Mouse (Mus musculus): Measurements from ENCODE around the gene Plekha3. TPM values are rescaled to one million over a fixed set of nuclear protein-coding genes. Genes with fewer than 3 reads are reported as not detected.

Gene Plekha3
- 10.0 and 13.0 TPM in 2 replicates for polyA plus RNA-seq (2014; fragmentation: Nextera tagmentation; extraction: Ambion mirVana)

- Histone ChIP-seq H3K36me3 (ENCODE audit: control insufficient read depth, insufficient read depth, low read length) (peaks cover 12% of the 10 kb centered on the region), H3K27ac (replicated peaks in 1 of 2; ENCODE audit: control insufficient read depth in 1 of 2, insufficient read depth in 1 of 2, low read depth in 2 of 2, low read length in 2 of 2) (peak within 1 kb of the TSS; percentile 72 to 85), H3K9ac (ENCODE audit: low read length) (peak within 1 kb of the TSS; percentile 89), H3K4me2 (ENCODE audit: low read length) (peak within 1 kb of the TSS; percentile 88), H3K27me3 (ENCODE audit: control insufficient read depth, insufficient read depth, low read length) (no peaks in the 10 kb centered on the region), H3K4me1 (ENCODE audit: control insufficient read depth in 2 of 2, insufficient read depth in 2 of 2, low read length in 2 of 2) (peaks cover 6 to 32% of the 10 kb centered on the region in 2 experiments), H3K4me3 (ENCODE audit: control insufficient read depth in 1 of 2, insufficient read depth in 1 of 2, low read depth in 1 of 2, low read length in 2 of 2) (peak within 1 kb of the TSS; percentile 78 to 83), H3K9me3 (ENCODE audit: control insufficient read depth, low read length) (no peaks in the 10 kb centered on the region)
- WGBS = 6% methylated on average over 38 of the region's 52 CpGs
- peak; percentile 79 for ATAC-seq (ENCODE audit: insufficient number of reproducible peaks, insufficient read depth, low FRiP score, low read depth)
Measured at GRCm38 (mm10) chr2:76674725-76675427, at the start of gene Plekha3. Plekha3 (plus strand) TSS chr2:76675281.

- H3K9ac ChIP-seq (ENCODE audit: low read length) = no peak overlapping the region
- H3K9me3 ChIP-seq (ENCODE audit: control insufficient read depth, low read length) = 0 out of 2 replicates have a peak, but pooled peaks cover 4% of the 10 kb centered on the region
- peaks cover 80% of the 10 kb centered on the region for H3K36me3 ChIP-seq (ENCODE audit: control insufficient read depth, insufficient read depth, low read length)
- no peak for ATAC-seq (ENCODE audit: insufficient number of reproducible peaks, insufficient read depth, low FRiP score, low read depth)
- no peak overlapping the region for H3K4me3 ChIP-seq (ENCODE audit: control insufficient read depth in 1 of 2, insufficient read depth in 1 of 2, low read depth in 1 of 2, low read length in 2 of 2)
- H3K27ac ChIP-seq (replicated peaks in 1 of 2; ENCODE audit: control insufficient read depth in 1 of 2, insufficient read depth in 1 of 2, low read depth in 2 of 2, low read length in 2 of 2) = no peak overlapping the region
- no peak overlapping the region for H3K4me2 ChIP-seq (ENCODE audit: low read length)
- H3K4me1 ChIP-seq (ENCODE audit: control insufficient read depth in 2 of 2, insufficient read depth in 2 of 2, low read length in 2 of 2) = no peaks in the 10 kb centered on the region
- 73% methylated on average over 12 of the region's 12 CpGs for WGBS
- no peaks in the 10 kb centered on the region for H3K27me3 ChIP-seq (ENCODE audit: control insufficient read depth, insufficient read depth, low read length)
Measured at GRCm38 (mm10) chr2:76630293-76630692, 44.8 kb upstream of the Plekha3 start.

GRCm38 (mm10) chr2:76631600-76631999 is 43.5 kb upstream of the Plekha3 start:
- Histone ChIP-seq H3K4me1 (ENCODE audit: control insufficient read depth in 2 of 2, insufficient read depth in 2 of 2, low read length in 2 of 2) (no peaks in the 10 kb centered on the region), H3K4me3 (ENCODE audit: control insufficient read depth in 1 of 2, insufficient read depth in 1 of 2, low read depth in 1 of 2, low read length in 2 of 2) (no peak overlapping the region), H3K9ac (ENCODE audit: low read length) (no peak overlapping the region), H3K27me3 (ENCODE audit: control insufficient read depth, insufficient read depth, low read length) (no peaks in the 10 kb centered on the region), H3K4me2 (ENCODE audit: low read length) (no peak overlapping the region), H3K27ac (replicated peaks in 1 of 2; ENCODE audit: control insufficient read depth in 1 of 2, insufficient read depth in 1 of 2, low read depth in 2 of 2, low read length in 2 of 2) (no peak overlapping the region), H3K36me3 (ENCODE audit: control insufficient read depth, insufficient read depth, low read length) (peaks cover 87% of the 10 kb centered on the region), H3K9me3 (ENCODE audit: control insufficient read depth, low read length) (0 out of 2 replicates have a peak, but pooled peaks cover 2% of the 10 kb centered on the region)
- WGBS = 94% methylated on average over 4 of the region's 4 CpGs
- no peak for ATAC-seq (ENCODE audit: insufficient number of reproducible peaks, insufficient read depth, low FRiP score, low read depth)

GRCm38 (mm10) chr2:76639637-76640036 is 35.4 kb upstream of the Plekha3 start:
- Histone ChIP-seq H3K4me2 (ENCODE audit: low read length) (no peak overlapping the region), H3K36me3 (ENCODE audit: control insufficient read depth, insufficient read depth, low read length) (peaks cover 81% of the 10 kb centered on the region), H3K4me1 (ENCODE audit: control insufficient read depth in 2 of 2, insufficient read depth in 2 of 2, low read length in 2 of 2) (no peaks in the 10 kb centered on the region), H3K9me3 (ENCODE audit: control insufficient read depth, low read length) (no peaks in the 10 kb centered on the region), H3K27me3 (ENCODE audit: control insufficient read depth, insufficient read depth, low read length) (no peaks in the 10 kb centered on the region), H3K4me3 (ENCODE audit: control insufficient read depth in 1 of 2, insufficient read depth in 1 of 2, low read depth in 1 of 2, low read length in 2 of 2) (no peak overlapping the region), H3K9ac (ENCODE audit: low read length) (no peak overlapping the region), H3K27ac (replicated peaks in 1 of 2; ENCODE audit: control insufficient read depth in 1 of 2, insufficient read depth in 1 of 2, low read depth in 2 of 2, low read length in 2 of 2) (no peak overlapping the region)
- WGBS = 92% methylated on average over 2 of the region's 2 CpGs
- no peak for ATAC-seq (ENCODE audit: insufficient number of reproducible peaks, insufficient read depth, low FRiP score, low read depth)

GRCm38 (mm10) chr2:76643801-76644200 is 31.3 kb upstream of the Plekha3 start:
- H3K4me2 ChIP-seq (ENCODE audit: low read length) = no peak overlapping the region
- H3K9me3 ChIP-seq (ENCODE audit: control insufficient read depth, low read length) = no peaks in the 10 kb centered on the region
- H3K9ac ChIP-seq (ENCODE audit: low read length) = no peak overlapping the region
- H3K27ac ChIP-seq (replicated peaks in 1 of 2; ENCODE audit: control insufficient read depth in 1 of 2, insufficient read depth in 1 of 2, low read depth in 2 of 2, low read length in 2 of 2) = no peak overlapping the region
- peaks cover 44% of the 10 kb centered on the region for H3K36me3 ChIP-seq (ENCODE audit: control insufficient read depth, insufficient read depth, low read length)
- H3K4me3 ChIP-seq (ENCODE audit: control insufficient read depth in 1 of 2, insufficient read depth in 1 of 2, low read depth in 1 of 2, low read length in 2 of 2) = no peak overlapping the region
- no peak for ATAC-seq (ENCODE audit: insufficient number of reproducible peaks, insufficient read depth, low FRiP score, low read depth)
- H3K4me1 ChIP-seq (ENCODE audit: control insufficient read depth in 2 of 2, insufficient read depth in 2 of 2, low read length in 2 of 2) = peaks cover 2 to 10% of the 10 kb centered on the region in 2 experiments
- H3K27me3 ChIP-seq (ENCODE audit: control insufficient read depth, insufficient read depth, low read length) = no peaks in the 10 kb centered on the region

- under 1% methylated on average over 29 of the region's 32 CpGs for WGBS
- peak overlapping the region; percentile 89 for H3K27ac ChIP-seq (replicated peaks in 1 of 2; ENCODE audit: control insufficient read depth in 1 of 2, insufficient read depth in 1 of 2, low read depth in 2 of 2, low read length in 2 of 2)
- H3K4me1 ChIP-seq (ENCODE audit: control insufficient read depth in 2 of 2, insufficient read depth in 2 of 2, low read length in 2 of 2) = peaks cover 3 to 12% of the 10 kb centered on the region in 2 experiments
- peak; percentile 29; the same call in 1 of the 2 replicates for ATAC-seq (ENCODE audit: insufficient number of reproducible peaks, insufficient read depth, low FRiP score, low read depth)
- H3K36me3 ChIP-seq (ENCODE audit: control insufficient read depth, insufficient read depth, low read length) = peaks cover 7% of the 10 kb centered on the region
- no peaks in the 10 kb centered on the region for H3K27me3 ChIP-seq (ENCODE audit: control insufficient read depth, insufficient read depth, low read length)
- peak overlapping the region; percentile 90 for H3K9ac ChIP-seq (ENCODE audit: low read length)
- no peaks in the 10 kb centered on the region for H3K9me3 ChIP-seq (ENCODE audit: control insufficient read depth, low read length)
- H3K4me3 ChIP-seq (ENCODE audit: control insufficient read depth in 1 of 2, insufficient read depth in 1 of 2, low read depth in 1 of 2, low read length in 2 of 2) = peak overlapping the region; percentile 81 to 82
- H3K4me2 ChIP-seq (ENCODE audit: low read length) = peak overlapping the region; percentile 94
Measured at GRCm38 (mm10) chr2:76647441-76647869, 27.6 kb upstream of the Plekha3 start.

GRCm38 (mm10) chr2:76647883-76648570 is 27.1 kb upstream of the Plekha3 start, which contains the start of the genes Prkra and Pjvk:
Prkra (minus strand) TSS chr2:76648015.
Pjvk (plus strand) TSS chr2:76648476.
- peaks cover 3 to 12% of the 10 kb centered on the region in 2 experiments for H3K4me1 ChIP-seq (ENCODE audit: control insufficient read depth in 2 of 2, insufficient read depth in 2 of 2, low read length in 2 of 2)
- no peaks in the 10 kb centered on the region for H3K9me3 ChIP-seq (ENCODE audit: control insufficient read depth, low read length)
- H3K27me3 ChIP-seq (ENCODE audit: control insufficient read depth, insufficient read depth, low read length) = no peaks in the 10 kb centered on the region
- H3K27ac ChIP-seq (replicated peaks in 1 of 2; ENCODE audit: control insufficient read depth in 1 of 2, insufficient read depth in 1 of 2, low read depth in 2 of 2, low read length in 2 of 2) = peak within 1 kb of the TSS; percentile 89
- H3K4me2 ChIP-seq (ENCODE audit: low read length) = peak within 1 kb of the TSS; percentile 94
- peak; percentile 99 for ATAC-seq (ENCODE audit: insufficient number of reproducible peaks, insufficient read depth, low FRiP score, low read depth)
- under 1% methylated on average over 41 of the region's 42 CpGs for WGBS
- H3K4me3 ChIP-seq (ENCODE audit: control insufficient read depth in 1 of 2, insufficient read depth in 1 of 2, low read depth in 1 of 2, low read length in 2 of 2) = peak within 1 kb of the TSS; percentile 81 to 82
- peak within 1 kb of the TSS; percentile 90 for H3K9ac ChIP-seq (ENCODE audit: low read length)
- peaks cover 2% of the 10 kb centered on the region; the same call in 1 of the 2 replicates for H3K36me3 ChIP-seq (ENCODE audit: control insufficient read depth, insufficient read depth, low read length)

Measured in heart, embryonic 14.5 days (tissue).